Mouse (Mus musculus) midbrain, embryonic 11.5 days (tissue): ENCODE measurements at regions not wholly inside any gene's neighbourhood (a gene's known extent, or its start where the extent isn't known, plus 50 kb on each side); places are given as distances from the start of the nearest gene placed in this dataset.
A peak's percentile ranks its signal among the peaks of the same experiment; 100 is the strongest.
"Not testable (repeated sequence)": the region's sequence is repeated elsewhere in the genome, so short reads cannot be mapped to it uniquely, and the experiment has no call there.

Experiments used
- ATAC-seq: fragments of 200-750 bp; cut with Nextera tagmentation; 2 replicates; pipeline ENCODE4 v1.8.0; 2017; ENCODE audit warnings: moderate TSS enrichment, moderate library complexity; ENCODE audit not compliant: low FRiP score
- DNase-seq: peaks from one replicate; pipeline ENCODE4 v3.0.0; 2015; ENCODE audit warnings: low spot score; ENCODE audit errors: missing footprints
- H3K27ac ChIP-seq: fragments of 300-500 bp; sonication (generic); 2 replicates; pipeline ENCODE4 v1.5.1; 2014; ENCODE audit warnings: low read depth, low read length
- H3K27me3 ChIP-seq: fragments of 300-500 bp; sonication (generic); 2 replicates; pipeline ENCODE4 v1.6.1; 2014; ENCODE audit warnings: mild to moderate bottlenecking, low read length, moderate library complexity, mixed read lengths; ENCODE audit not compliant: control insufficient read depth, insufficient read depth
- H3K36me3 ChIP-seq: fragments of 300-500 bp; sonication (generic); 2 replicates; pipeline ENCODE4 v1.6.1; 2014; ENCODE audit warnings: mild to moderate bottlenecking, low read length, moderate library complexity, mixed read lengths; ENCODE audit not compliant: control insufficient read depth, insufficient read depth
- H3K4me1 ChIP-seq: fragments of 300-500 bp; sonication (generic); 2 replicates; pipeline ENCODE4 v1.6.1; 2014; ENCODE audit warnings: low read length; ENCODE audit not compliant: control insufficient read depth, insufficient read depth
- H3K4me2 ChIP-seq: fragments of 300-500 bp; sonication (generic); 2 replicates; pipeline ENCODE4 v1.6.1; 2014; ENCODE audit warnings: mild to moderate bottlenecking, moderate library complexity
- H3K4me3 ChIP-seq: fragments of 300-500 bp; sonication (generic); 2 replicates; pipeline ENCODE4 v1.5.1; 2014; ENCODE audit warnings: low read depth, low read length
- H3K9ac ChIP-seq: fragments of 300-500 bp; sonication (generic); 2 replicates; pipeline ENCODE4 v1.6.1; 2014; ENCODE audit warnings: low read length
- H3K9me3 ChIP-seq: fragments of 300-500 bp; sonication (generic); 2 replicates; pipeline ENCODE4 v1.6.1; 2016; ENCODE audit warnings: low read length; ENCODE audit not compliant: control insufficient read depth
- WGBS: fragments of 180-500 bp; shearing (Covaris S2); extraction: QIAGEN DNeasy Blood & Tissue Kit; methylation state at CpG from one replicate; pipeline ENCODE4 v1.1.7; 2014; 5-methylcytosine and 5-hydroxymethylcytosine counted together

- Histone ChIP-seq H3K4me1 (no peaks in the 10 kb centered on the region), H3K9ac (no peak overlapping the region), H3K36me3 (no peaks in the 10 kb centered on the region), H3K27ac (no peak overlapping the region), H3K9me3 (no peaks in the 10 kb centered on the region), H3K27me3 (no peaks in the 10 kb centered on the region), H3K4me3 (no peak overlapping the region), H3K4me2 (no peak overlapping the region)
- ATAC-seq (no peak), DNase-seq (no peak)
- whole genome bisulfite sequencing, result 59% methylated on average over 6 of the region's 6 CpGs
Observed at GRCm38 (mm10) chr1:14109190-14109482, 1984.0 kb downstream of the 4930444P10Rik start.

GRCm38 (mm10) chr1:14108450-14109189 lies 1984.5 kb downstream of the 4930444P10Rik start:
- no peaks in the 10 kb centered on the region for H3K36me3 ChIP-seq
- no peak overlapping the region for H3K27ac ChIP-seq
- H3K4me2 ChIP-seq, result no peak overlapping the region
- H3K4me1 ChIP-seq, result no peaks in the 10 kb centered on the region
- no peak overlapping the region for H3K4me3 ChIP-seq
- no peak overlapping the region for H3K9ac ChIP-seq
- DNase-seq, result no peak
- ATAC-seq, result no peak
- H3K9me3 ChIP-seq, result no peaks in the 10 kb centered on the region
- WGBS, result 81% methylated on average over 7 of the region's 7 CpGs
- H3K27me3 ChIP-seq, result no peaks in the 10 kb centered on the region

GRCm38 (mm10) chr1:14105521-14105920 lies 1987.6 kb downstream of the 4930444P10Rik start:
- ATAC-seq, DNase-seq, H3K27ac ChIP-seq, H3K9me3 ChIP-seq, H3K36me3 ChIP-seq, H3K4me3 ChIP-seq, H3K27me3 ChIP-seq, H3K4me1 ChIP-seq, H3K4me2 ChIP-seq, H3K9ac ChIP-seq: not testable (repeated sequence)
- WGBS, result 92% methylated on average over 6 of the region's 6 CpGs

GRCm38 (mm10) chr1:14104529-14104928 lies 1988.6 kb downstream of the 4930444P10Rik start:
- Histone ChIP-seq H3K4me2 (no peak overlapping the region), H3K27me3 (no peaks in the 10 kb centered on the region), H3K9me3 (no peaks in the 10 kb centered on the region), H3K9ac (no peak overlapping the region), H3K4me1 (no peaks in the 10 kb centered on the region), H3K27ac (no peak overlapping the region), H3K4me3 (no peak overlapping the region), H3K36me3 (no peaks in the 10 kb centered on the region)
- no peak for DNase-seq
- no peak for ATAC-seq
- WGBS, result 81% methylated on average over 2 of the region's 2 CpGs

GRCm38 (mm10) chr1:14099031-14099430 lies 1994.1 kb downstream of the 4930444P10Rik start:
- H3K4me1 ChIP-seq, result peaks cover 12% of the 10 kb centered on the region
- H3K36me3 ChIP-seq, result no peaks in the 10 kb centered on the region
- no peak overlapping the region for H3K27ac ChIP-seq
- WGBS, result 53% methylated on average over 5 of the region's 5 CpGs
- no peak overlapping the region for H3K9ac ChIP-seq
- H3K4me2 ChIP-seq, result no peak overlapping the region
- no peak overlapping the region for H3K4me3 ChIP-seq
- peak; percentile 76 for DNase-seq
- no peaks in the 10 kb centered on the region for H3K9me3 ChIP-seq
- no peak for ATAC-seq
- no peaks in the 10 kb centered on the region for H3K27me3 ChIP-seq

- Histone ChIP-seq H3K4me3 (no peak overlapping the region), H3K4me2 (no peak overlapping the region)
- peak; percentile 94 for ATAC-seq
Observed at GRCm38 (mm10) chr1:14097567-14098228, 1995.4 kb downstream of the 4930444P10Rik start.

GRCm38 (mm10) chr1:14064856-14065255 lies 2028.3 kb downstream of the 4930444P10Rik start:
- ATAC-seq (no peak), DNase-seq (no peak)
- Histone ChIP-seq H3K27ac (no peak overlapping the region), H3K4me3 (no peak overlapping the region), H3K4me2 (no peak overlapping the region), H3K27me3 (no peaks in the 10 kb centered on the region), H3K36me3 (no peaks in the 10 kb centered on the region), H3K9me3 (no peaks in the 10 kb centered on the region), H3K9ac (no peak overlapping the region), H3K4me1 (no peaks in the 10 kb centered on the region)
- WGBS, result 81% methylated on average over 3 of the region's 3 CpGs

More at GRCm38 (mm10) chr1:14097567-14098228, 1995.4 kb downstream of the 4930444P10Rik start:
- no peaks in the 10 kb centered on the region for H3K27me3 ChIP-seq
- H3K36me3 ChIP-seq, result no peaks in the 10 kb centered on the region
- no peaks in the 10 kb centered on the region for H3K9me3 ChIP-seq
- no peak overlapping the region for H3K27ac ChIP-seq
- H3K4me1 ChIP-seq, result peaks cover 12% of the 10 kb centered on the region
- H3K9ac ChIP-seq, result no peak overlapping the region
- DNase-seq, result peak; percentile 92
- WGBS, result 9% methylated on average over 5 of the region's 5 CpGs

GRCm38 (mm10) chr1:14036163-14036562 lies 2057.0 kb downstream of the 4930444P10Rik start:
- H3K4me2 ChIP-seq, result no peak overlapping the region
- H3K27me3 ChIP-seq, result no peaks in the 10 kb centered on the region
- no peak overlapping the region for H3K27ac ChIP-seq
- no peak overlapping the region for H3K9ac ChIP-seq
- no peak overlapping the region for H3K4me3 ChIP-seq
- DNase-seq (no peak), ATAC-seq (no peak)
- H3K4me1 ChIP-seq, result no peaks in the 10 kb centered on the region
- H3K36me3 ChIP-seq, result no peaks in the 10 kb centered on the region
- H3K9me3 ChIP-seq, result no peaks in the 10 kb centered on the region
- WGBS, result 64% methylated on average over 2 of the region's 2 CpGs

- Histone ChIP-seq H3K9me3 (no peaks in the 10 kb centered on the region), H3K27me3 (no peaks in the 10 kb centered on the region), H3K9ac (no peak overlapping the region), H3K27ac (no peak overlapping the region), H3K4me3 (no peak overlapping the region), H3K4me1 (no peaks in the 10 kb centered on the region), H3K36me3 (no peaks in the 10 kb centered on the region), H3K4me2 (no peak overlapping the region)
- no peak for ATAC-seq
- WGBS, result 89% methylated on average over 9 of the region's 9 CpGs
- DNase-seq, result no peak
Observed at GRCm38 (mm10) chr1:14011484-14011883, 2081.6 kb downstream of the 4930444P10Rik start.
